Mouse (Mus musculus): ENCODE data around the gene Sstr2.

DNA sequence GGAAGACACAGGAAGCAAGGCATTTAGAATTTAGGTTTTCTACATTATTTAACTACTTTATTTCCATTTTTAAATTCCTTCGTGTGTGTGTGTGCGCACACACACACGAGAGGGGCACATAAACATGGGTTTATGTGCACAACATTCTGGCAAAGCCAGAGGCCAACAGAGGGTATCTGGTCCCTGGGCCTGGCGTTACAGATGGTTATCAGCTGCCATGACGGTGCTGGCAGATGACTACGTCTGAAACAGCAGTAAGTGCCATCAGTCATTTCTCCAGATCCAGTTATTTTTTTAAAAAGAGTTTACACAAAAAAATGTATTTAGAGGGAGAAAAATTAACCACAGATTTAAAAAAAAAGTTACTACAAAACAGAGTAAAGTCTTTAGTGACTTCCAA, 47.1 kb downstream of the Sstr2 start:
- TF ChIP-seq CTCF (IDR thresholded peaks at IDR 0.05; ENCODE audit: control insufficient read depth, insufficient read depth, insufficient read length) (no peak), MYOD1 (IDR thresholded peaks at IDR 0.05; ENCODE audit: control insufficient read depth, insufficient read length, low read depth) (no peak), MYOG (IDR thresholded peaks at IDR 0.05; ENCODE audit: control insufficient read depth, extremely low read depth, insufficient read length) (no peak), CEBPB (IDR thresholded peaks at IDR 0.05; ENCODE audit: low read depth) (no peak), USF1 (IDR thresholded peaks at IDR 0.05; ENCODE audit: low read depth) (no peak), MAX (IDR thresholded peaks at IDR 0.05) (no peak)

All from C2C12 (cell line).